Mouse (Mus musculus) adrenal gland, postnatal 4 days (tissue): ENCODE results near the gene Nr2f6. TPM values are rescaled to one million over a fixed set of nuclear protein-coding genes. Genes with fewer than 3 reads are reported as not detected.

ENCODE experiments used
- DNase-seq, 2 experiments: peaks; one replicate each; pipeline ENCODE4 v3.0.0; 2021 to 2022; ENCODE audit warnings: low spot score in 2 of 2, mixed read lengths in 2 of 2
- long read RNA-seq, 2 experiments: library from polyadenylated mRNA; stranded (forward); transcript quantifications; one replicate each; pipeline ENCODE4 v2.0.0; 2021
- total RNA-seq, 2 experiments: library from RNA; stranded (reverse); gene quantifications; 2 replicates each; pipeline ENCODE4 v1.2.3; 2021

Nr2f6 gene
- total RNA-seq, result 10 to 100 TPM; 67.6 to 70.6 TPM
- long read RNA-seq, experiment 1, transcript Nr2f6-201 (4 exons, 2,218 nt), result major isoform, 260 of 342 reads
- long read RNA-seq, experiment 1, partial matches to known transcripts, result 10 of 342 reads
- long read RNA-seq, experiment 1, other reads (novel, unspliced or antisense), result 71 of 342 reads
- long read RNA-seq, experiment 2, transcript Nr2f6-201 (4 exons, 2,218 nt), result major isoform, 429 of 523 reads
- long read RNA-seq, experiment 2, partial matches to known transcripts, result 9 of 523 reads
- long read RNA-seq, experiment 2, other reads (novel, unspliced or antisense), result 85 of 523 reads

DNA sequence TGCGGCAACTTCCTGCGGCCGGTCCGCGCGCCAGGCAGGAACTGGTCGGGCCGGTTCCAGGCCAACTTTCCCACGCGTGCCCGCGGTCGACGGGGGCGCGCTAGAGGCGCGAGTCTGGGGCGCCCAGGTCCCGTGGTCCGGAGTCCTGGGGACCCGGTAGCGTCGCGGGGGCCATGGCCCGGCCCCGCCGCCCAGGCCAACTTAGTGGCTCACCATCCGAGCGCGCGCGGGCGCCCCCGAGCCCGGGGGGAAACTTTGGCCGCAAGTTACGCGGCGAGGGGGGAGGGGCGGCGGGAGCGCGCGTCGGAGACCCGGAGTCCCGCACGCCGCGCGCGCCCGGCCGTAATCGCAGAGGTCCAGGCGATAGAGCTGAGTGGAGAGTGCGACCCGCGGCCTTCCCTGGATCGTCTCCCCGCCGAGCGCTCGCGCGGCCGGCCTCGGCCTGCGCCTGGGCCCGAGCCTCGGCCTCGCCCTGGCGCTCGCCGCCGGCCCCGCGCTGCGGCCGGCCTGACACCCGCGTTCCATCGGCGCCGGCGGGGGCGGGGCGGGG lies at the start of gene Nr2f6:
Nr2f6 (minus strand) TSS at position 540 of the 550 bp plus-strand sequence.
- DNase-seq, result peak in 1 of 2 experiments; percentile 53

GRCm38 (mm10) chr8:71422121-71422520 lies 40.4 kb upstream of the Nr2f6 start:
- DNase-seq, result no peak

DNA sequence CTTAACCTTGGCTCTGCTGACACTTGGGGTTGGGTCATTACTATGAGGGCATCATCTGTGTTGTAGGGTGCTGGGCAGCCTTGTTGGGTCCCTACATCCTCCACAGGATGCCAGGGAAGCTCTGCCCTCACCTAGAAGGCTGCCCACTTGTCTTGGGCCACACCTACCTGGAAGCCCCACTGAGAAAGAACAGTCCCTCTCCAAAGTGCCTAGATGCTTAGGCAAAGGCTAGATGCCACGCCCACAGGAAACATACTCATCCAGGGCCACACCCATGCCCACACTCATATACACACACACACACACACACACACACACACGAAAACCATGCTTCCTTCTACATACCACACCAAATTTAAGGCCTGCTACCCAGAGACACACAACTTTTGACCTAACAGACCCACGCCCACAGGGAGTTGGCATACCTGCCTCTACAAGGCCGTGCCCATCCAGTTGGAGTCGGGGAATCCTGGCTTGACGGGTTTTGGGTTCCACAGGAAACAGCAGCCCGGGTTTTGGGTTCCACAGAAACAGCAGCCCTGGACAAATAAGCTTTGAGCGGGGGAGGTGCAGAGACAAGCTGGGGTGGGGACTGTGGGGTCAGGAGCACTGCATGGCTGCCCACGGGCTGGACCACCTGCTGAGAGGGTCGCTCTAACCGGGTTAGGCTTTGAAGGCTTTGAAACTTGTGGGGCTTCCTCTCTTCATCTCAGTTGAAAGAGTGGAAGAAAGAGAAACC lies 29.9 kb upstream of the Nr2f6 start:
- no peak for DNase-seq

DNA sequence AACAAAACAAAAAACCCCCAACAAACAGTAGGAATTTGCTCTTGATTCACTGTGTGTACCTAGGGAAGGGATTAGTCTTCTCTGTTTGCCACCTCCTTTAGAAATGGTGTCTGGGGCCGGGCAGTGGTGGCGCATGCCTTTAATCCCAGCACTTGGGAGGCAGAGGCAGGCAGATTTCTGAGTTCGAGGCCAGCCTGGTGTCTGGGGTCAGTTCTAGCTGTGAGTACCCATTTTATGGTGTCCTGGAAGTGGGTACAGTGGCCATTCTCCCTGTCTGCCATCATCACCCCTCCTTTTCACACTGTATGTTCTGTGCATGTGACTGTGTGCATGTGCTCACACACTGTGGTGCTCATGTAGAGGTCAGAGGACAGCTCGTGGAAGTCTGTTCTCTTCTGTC lies 26.5 kb upstream of the Nr2f6 start:
- no peak for DNase-seq

GRCm38 (mm10) chr8:71407441-71407840 lies 25.7 kb upstream of the Nr2f6 start:
- DNase-seq, result no peak

DNA sequence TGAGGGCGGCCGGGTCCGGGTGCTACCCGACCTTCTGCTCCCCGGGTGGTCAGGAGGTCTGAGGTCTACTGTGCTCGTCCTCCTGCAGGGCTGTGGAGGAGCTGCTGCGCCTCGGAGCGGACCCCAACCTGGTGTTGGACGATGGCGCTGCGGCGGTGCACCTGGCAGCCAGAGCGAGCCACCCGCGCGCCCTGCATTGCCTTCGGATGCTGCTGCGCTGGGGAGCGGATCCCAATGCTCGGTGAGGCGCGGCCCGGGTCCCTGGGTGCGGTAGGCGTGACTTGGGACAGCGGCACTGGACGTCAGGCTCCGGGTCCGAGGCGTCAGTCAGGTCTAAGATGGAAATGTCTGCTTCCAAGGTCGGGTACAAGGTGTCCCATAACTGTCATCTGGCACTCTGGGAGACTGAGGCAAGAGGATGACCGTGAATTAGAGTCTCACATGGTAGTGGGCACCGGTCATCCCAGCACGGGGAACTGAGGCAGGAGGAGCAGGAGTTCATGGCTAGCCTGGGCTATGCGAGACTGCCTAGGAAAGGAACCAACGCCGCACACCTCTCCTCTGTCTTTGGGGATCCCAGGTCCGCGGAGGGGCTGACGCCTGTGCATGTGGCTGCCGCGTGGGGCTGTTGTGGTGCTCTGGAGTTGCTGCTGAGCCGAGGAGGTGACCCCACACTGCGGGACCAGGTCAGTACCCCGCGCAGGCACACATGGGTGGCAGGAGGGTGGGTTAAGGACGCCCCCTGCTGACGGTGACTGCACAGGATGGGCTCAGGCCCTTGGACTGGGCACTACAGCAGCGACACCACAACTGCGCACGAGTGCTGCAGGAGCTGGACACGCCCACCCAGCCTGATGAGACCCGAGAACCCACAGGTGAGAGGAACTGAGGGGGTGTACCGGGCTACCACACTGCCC lies 24.6 kb upstream of the Nr2f6 start:
- DNase-seq, result peak in 1 of 2 experiments; percentile 60

DNA sequence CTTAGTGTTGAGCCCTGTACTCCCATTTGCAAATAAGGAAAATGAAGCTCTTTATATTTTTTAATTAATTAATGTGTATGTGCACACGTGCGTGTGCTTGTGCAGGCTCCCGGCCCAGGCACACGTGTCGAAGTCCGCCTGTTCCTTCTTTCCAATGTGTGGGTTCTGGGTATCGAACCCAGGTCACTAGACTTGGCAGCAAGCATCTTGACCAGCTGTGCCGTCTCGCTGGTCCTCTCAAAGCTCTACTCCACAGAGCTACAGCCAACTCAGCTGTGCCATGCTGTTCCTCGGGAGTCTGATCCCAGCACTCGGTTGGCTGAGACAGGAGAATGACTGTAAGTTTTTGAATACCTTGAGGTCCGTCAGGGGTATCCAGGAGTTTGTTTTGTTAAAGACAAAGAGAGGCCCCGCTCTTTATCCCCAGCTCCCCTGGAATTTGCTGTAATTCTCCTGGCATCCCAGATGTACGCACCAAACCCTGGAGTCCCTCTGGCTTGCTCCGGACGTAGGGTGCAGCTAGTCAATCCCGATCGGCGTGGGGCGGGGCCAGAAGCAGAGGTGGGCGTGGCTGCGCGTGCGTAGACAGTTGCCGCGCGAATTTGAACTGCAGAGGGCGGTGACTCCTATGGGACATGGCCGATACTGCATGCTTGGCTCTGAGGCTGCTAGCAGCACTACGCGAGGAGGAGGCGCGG lies 23.8 kb upstream of the Nr2f6 start, which contains the start of gene Ankle1:
Ankle1 (plus strand) TSS at position 610 of the 698 bp plus-strand sequence.
- peak; percentile 98 to 99 for DNase-seq

DNA sequence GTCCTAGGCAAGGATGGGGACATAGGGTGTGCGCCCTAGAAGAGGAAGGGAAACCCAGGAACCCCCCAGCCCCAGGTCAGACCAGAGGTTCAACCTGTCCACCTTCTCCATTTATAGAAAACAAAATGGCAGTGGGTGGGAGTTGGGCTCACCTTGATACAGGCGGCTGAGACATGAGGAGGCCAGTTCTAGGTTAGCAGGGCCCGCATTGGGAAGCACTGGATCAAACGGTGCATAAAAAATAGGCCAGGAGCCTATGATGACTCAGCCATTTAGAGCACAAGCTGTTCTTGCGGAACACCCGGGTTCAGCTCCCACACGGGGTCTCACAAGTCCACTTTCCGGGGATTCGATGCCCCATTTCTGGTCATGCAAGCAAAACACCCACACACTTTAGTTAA lies 23.2 kb upstream of the Nr2f6 start:
- DNase-seq, result no peak

DNA sequence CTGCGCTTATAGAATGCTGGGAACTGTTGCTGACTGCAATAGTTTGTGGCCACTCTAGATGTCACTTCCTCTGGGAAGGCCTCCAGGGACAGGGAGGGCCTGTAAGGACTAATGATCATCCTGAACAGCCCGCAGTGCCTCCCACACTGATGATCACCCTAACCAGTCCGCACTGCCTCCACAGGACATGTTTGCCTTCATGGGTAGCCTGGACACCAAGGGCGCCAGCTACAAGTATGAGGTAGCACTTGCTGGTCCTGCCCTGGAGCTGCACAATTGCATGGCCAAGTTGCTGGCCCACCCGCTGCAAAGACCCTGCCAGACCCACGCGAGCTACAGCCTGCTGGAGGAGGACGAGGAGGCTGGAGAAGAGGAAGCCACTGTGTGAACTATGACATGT lies 22.3 kb upstream of the Nr2f6 start:
- no peak for DNase-seq

DNA sequence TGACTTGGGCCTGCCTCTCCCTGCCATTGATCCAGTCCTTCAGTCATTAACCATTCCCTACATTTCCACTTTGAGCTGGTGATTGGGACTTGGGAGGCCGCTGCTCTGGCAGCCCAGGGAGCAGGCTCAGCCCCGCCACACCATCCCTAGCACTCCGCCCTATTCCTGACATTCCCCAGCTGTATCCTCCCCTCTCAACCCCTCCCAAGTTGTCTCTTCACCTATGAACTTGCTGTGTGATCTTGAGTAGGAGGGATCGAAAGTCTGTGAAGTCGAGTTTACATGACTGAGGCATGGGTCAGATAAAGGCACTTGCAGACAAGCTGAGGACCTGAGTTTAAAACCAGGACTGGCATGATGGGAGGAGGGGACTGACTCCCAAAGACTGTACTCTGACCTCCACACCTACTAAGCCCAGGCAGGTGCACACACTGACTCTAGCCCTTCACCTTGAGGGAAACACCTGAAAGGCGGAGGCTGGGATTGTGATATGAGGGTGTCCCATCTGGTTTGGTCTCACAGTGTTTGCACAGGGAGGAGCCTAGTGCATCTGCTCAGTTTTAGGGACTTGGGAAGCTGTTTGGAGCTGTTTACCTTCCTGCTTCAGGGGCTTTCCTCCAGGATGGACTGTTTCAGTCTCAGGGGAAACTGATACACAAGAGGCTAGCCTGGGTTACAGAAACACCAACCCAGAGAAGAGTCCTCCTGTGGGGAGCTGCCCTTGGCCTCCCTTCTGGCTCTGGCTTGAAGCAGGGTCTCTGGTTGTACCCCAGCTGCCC lies 21.5 kb upstream of the Nr2f6 start:
- no peak for DNase-seq

DNA sequence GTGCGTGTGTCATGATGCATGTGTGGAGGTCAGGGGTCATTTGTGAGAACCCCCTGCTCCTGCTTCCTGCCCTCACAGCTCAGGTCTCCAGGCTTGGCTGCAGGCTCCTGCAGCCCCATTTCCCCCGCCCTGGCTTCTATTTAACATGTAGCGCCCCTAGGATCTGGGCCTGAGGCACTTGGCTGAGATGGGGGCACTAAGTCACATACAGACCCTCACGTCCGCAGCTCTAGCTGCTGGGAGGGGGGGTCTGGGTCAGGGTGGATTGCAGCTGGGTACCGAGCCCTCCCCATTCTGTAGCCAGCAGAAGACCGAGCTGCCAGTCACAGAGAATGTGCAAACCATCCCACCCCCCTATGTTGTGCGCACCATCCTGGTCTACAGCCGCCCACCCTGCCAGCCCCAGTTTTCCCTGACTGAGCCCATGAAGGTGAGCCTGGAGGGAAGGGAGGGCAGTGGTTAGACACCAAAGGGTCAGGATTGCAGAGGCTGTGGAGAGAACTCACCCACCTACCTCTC lies 20.7 kb upstream of the Nr2f6 start:
- DNase-seq, result no peak

GRCm38 (mm10) chr8:71401454-71401853 lies 19.7 kb upstream of the Nr2f6 start:
- DNase-seq, result no peak

- no peak for DNase-seq
Observed at GRCm38 (mm10) chr8:71400826-71401225, 19.1 kb upstream of the Nr2f6 start.

DNA sequence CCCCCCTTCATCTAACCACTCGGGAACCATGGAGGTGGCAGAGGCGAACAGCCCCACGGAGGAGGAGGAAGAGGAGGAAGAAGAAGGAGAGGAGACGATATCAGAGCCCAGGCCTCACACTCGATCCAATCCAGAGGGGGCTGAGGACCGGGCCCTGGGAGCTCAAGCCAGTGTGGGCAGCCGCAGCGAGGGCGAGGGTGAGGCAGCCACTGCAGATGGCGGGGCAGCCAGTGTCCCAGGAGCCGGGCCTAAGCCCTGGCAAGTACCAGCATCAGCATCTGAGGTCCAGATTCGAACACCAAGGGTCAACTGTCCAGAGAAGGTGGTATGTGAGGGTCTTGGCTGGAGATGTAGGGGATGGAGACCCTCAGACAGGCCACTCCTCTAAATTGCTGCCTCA lies 15.9 kb upstream of the Nr2f6 start:
- no peak for DNase-seq

- peak in 1 of 2 experiments; percentile 84 for DNase-seq
Observed at GRCm38 (mm10) chr8:71396639-71397305, 15.0 kb upstream of the Nr2f6 start, which contains the start of gene Babam1. TSS of gene Babam1 (plus strand) at chr8:71396861.

DNA sequence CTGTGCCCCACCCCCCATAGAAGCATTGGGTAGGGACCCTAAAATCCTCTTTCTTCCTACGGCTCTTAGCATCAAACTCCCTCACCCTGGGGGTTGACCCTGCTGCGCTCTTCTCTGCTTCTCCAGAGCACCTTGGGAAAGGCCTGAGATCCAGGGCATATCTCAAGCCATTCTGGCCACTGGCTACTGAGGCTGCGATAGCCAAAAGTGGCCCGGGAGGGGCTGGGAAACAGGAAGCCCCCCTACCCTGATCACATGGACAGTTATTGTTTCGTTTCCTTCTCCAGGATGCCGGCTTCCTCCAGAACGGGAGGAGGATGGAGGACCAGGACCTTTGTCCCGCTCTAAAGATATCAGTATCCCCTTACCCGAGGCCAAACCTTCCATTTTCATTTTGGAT lies 13.9 kb upstream of the Nr2f6 start, which contains the start of gene Ushbp1:
Ushbp1 (minus strand) TSS at position 174 of the 400 bp plus-strand sequence.
- DNase-seq, result no peak

DNA sequence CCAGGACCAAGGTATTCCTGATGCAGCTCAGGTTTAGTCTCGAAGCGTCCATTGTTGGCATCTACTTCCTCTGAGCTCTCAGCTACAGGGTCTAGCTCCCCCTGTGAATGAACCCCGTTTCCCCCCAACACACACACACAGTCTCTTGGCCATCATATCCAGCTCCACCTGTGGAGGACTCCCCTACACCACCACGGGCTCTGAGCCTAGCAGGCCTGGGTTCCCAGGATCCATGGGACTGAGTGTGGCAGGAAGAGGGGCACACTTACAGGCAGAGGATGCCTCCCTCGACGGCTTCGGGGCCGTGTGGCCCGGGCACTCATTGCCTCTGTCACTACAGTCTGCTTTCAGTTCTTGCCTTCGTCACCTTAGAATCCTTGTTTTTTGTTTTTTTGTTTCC lies 13.3 kb upstream of the Nr2f6 start:
- DNase-seq, result no peak

- DNase-seq, result no peak
Observed at GRCm38 (mm10) chr8:71394481-71394880, 12.7 kb upstream of the Nr2f6 start.

- no peak for DNase-seq
Observed at GRCm38 (mm10) chr8:71392871-71393270, 11.1 kb upstream of the Nr2f6 start.
